Mouse (Mus musculus): ENCODE measurements around the gene Gpr4.

- no peak for TF ChIP-seq POLR2A (IDR thresholded peaks at IDR 0.05; ENCODE audit: insufficient read depth, low read length)
- TF ChIP-seq CTCF (IDR thresholded peaks at IDR 0.05; ENCODE audit: low read depth, low read length) = no peak
Measured at GRCm38 (mm10) chr7:19252078-19252477, 39.7 kb downstream of the Gpr4 start.

All from ES-Bruce4 (cell line).